Mouse (Mus musculus) hindbrain, embryonic 16.5 days (tissue): ENCODE results near the gene Gmds. TPM values are rescaled to one million over a fixed set of nuclear protein-coding genes. Genes with fewer than 3 reads are reported as not detected.
A peak's percentile ranks its signal among the peaks of the same experiment; 100 is the strongest.

Source experiments
- ATAC-seq: fragments of 200-750 bp; cut with Nextera tagmentation; 2 replicates; pipeline ENCODE4 v1.8.0; 2017; ENCODE audit warnings: moderate TSS enrichment, moderate library complexity
- H3K27ac ChIP-seq: fragments of 300-500 bp; sonication (generic); 2 replicates; pipeline ENCODE4 v1.5.1; 2014; ENCODE audit warnings: low read depth, mild to moderate bottlenecking, control low read depth, low read length, moderate library complexity
- H3K27me3 ChIP-seq: fragments of 300-500 bp; sonication (generic); replicated peaks from 2 replicates; pipeline ENCODE4 v1.6.1; 2014; ENCODE audit warnings: low read length; ENCODE audit not compliant: control insufficient read depth, insufficient read depth
- H3K36me3 ChIP-seq: fragments of 300-500 bp; sonication (generic); 2 replicates; pipeline ENCODE4 v1.6.1; 2014; ENCODE audit warnings: mild to moderate bottlenecking, low read length, moderate library complexity, mixed read lengths; ENCODE audit not compliant: control insufficient read depth, insufficient read depth
- H3K4me1 ChIP-seq: fragments of 300-500 bp; sonication (generic); 2 replicates; pipeline ENCODE4 v1.6.1; 2014; ENCODE audit warnings: low read depth, low read length; ENCODE audit not compliant: control insufficient read depth, insufficient read depth
- H3K4me2 ChIP-seq: fragments of 300-500 bp; sonication (generic); 2 replicates; pipeline ENCODE4 v1.6.1; 2014; ENCODE audit warnings: mild to moderate bottlenecking, low read length, control low read depth, moderate library complexity
- H3K4me3 ChIP-seq: fragments of 300-500 bp; sonication (generic); 2 replicates; pipeline ENCODE4 v1.5.1; 2014; ENCODE audit warnings: mild to moderate bottlenecking, low read length, control low read depth, moderate library complexity
- H3K9ac ChIP-seq: fragments of 300-500 bp; sonication (generic); 2 replicates; pipeline ENCODE4 v1.6.1; 2014; ENCODE audit warnings: low read depth, mild to moderate bottlenecking, control low read depth, low read length, moderate library complexity
- H3K9me3 ChIP-seq: fragments of 300-500 bp; sonication (generic); 2 replicates; pipeline ENCODE4 v1.6.1; 2014; ENCODE audit warnings: mild to moderate bottlenecking, low read length, moderate library complexity; ENCODE audit not compliant: control insufficient read depth
- WGBS: fragments of 180-500 bp; shearing (Covaris S2); extraction: QIAGEN DNeasy Blood & Tissue Kit; methylation state at CpG from one replicate; pipeline ENCODE4 v1.1.7; 2014; 5-methylcytosine and 5-hydroxymethylcytosine counted together
- polyA plus RNA-seq: library from polyadenylated mRNA; unstranded; fragments of >200 nt; fragmentation: Nextera tagmentation; extraction: Ambion mirVana; gene quantifications from 2 replicates; pipeline ENCODE4 v1.2.1, GENCODE M21; 2015

The Gmds gene
- polyA plus RNA-seq, result 37.4 and 38.2 TPM in 2 replicates

DNA sequence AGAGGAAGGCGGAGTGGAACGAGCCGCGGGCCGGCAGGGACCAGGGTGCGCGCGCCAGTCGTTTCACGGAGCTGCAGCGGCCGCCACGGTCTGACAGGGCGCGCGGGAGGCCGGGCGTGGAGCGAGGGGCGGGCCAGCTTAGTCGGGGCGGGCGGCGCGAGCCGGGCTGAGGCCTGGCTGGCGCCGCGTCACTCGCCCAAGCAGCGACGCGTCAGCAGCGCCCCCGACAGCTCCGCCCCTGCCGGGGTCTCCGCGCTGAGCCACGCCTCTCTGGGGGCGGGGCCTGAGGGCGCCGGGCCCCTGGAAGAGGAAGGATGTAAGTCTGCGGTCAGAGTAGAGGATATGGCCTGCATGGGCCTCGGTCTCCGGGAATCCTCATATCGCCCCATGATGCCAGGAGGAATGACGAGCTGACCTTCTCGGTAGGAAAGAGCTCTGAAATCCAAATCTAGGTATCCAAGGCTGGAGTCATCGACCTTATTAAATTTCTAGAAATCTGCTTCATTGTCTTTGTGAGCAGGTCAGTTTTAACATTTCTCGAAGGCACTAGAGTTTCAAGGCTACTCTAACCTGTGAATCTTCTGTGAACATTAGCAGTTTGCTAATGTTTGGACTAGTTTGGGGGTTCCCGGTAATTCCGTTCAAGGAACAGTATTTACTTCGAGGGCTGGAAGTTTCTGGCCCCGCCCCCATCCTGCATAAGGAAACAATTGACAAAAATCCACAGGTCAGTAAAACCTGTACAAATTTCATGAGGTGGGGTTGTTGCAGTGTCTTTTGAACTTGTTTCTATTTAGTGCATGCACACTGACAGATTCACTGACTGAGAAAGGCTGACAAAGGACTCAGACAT is at the start of gene Gmds:
Gmds (minus strand) TSS at position 228 of the 853 bp plus-strand sequence.
- Histone ChIP-seq H3K4me1 (peaks cover 6% of the 10 kb centered on the region), H3K27me3 (no peaks in the 10 kb centered on the region), H3K9me3 (peaks cover 3% of the 10 kb centered on the region; the same call in 1 of the 2 replicates), H3K27ac (peak within 1 kb of the TSS; percentile 83), H3K9ac (peak within 1 kb of the TSS; percentile 94), H3K4me2 (peak within 1 kb of the TSS; percentile 84), H3K4me3 (peak within 1 kb of the TSS; percentile 92), H3K36me3 (no peaks in the 10 kb centered on the region)
- ATAC-seq, result peak; percentile 100
- 5% methylated on average over 30 of the region's 55 CpGs for WGBS

DNA sequence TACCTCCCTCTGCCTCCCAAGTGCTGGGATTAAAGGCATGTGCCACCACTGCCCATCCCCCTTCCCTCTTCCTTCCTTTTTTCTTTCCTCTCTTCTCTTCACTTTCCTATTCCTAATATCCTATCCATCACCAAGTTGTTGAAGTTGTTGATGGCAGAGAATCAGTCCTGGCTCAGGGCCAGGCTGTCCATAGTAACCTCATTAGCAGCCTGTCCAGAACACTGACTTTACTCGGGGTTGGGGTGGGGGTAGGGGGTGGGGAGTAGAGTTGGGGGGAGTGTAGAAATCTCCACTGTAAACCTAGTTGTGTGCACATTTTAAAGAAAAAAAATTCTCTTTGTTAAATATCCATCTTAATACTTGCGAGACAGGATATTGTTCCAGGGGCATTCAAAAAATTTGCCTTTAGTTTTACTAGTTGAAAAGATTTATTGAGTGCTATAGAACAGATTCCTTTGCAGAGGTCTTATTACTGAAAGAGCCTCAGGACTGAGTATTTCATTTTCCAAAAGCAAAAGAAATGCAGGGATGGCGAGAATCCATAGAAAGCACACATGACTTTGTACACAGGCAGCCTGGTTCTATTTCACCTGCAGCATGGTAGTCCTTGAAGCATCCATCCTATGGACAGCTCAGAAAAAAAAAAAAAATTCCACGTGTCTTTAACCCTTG is 47.0 kb upstream of the Gmds start:
- H3K4me3 ChIP-seq, result no peak overlapping the region
- no peaks in the 10 kb centered on the region for H3K27me3 ChIP-seq
- WGBS, result 65% methylated on average over 4 of the region's 4 CpGs
- no peak for ATAC-seq
- H3K36me3 ChIP-seq, result no peaks in the 10 kb centered on the region
- H3K4me2 ChIP-seq, result no peak overlapping the region
- H3K9ac ChIP-seq, result no peak overlapping the region
- no peak overlapping the region for H3K27ac ChIP-seq
- H3K9me3 ChIP-seq, result no peaks in the 10 kb centered on the region
- no peaks in the 10 kb centered on the region for H3K4me1 ChIP-seq

DNA sequence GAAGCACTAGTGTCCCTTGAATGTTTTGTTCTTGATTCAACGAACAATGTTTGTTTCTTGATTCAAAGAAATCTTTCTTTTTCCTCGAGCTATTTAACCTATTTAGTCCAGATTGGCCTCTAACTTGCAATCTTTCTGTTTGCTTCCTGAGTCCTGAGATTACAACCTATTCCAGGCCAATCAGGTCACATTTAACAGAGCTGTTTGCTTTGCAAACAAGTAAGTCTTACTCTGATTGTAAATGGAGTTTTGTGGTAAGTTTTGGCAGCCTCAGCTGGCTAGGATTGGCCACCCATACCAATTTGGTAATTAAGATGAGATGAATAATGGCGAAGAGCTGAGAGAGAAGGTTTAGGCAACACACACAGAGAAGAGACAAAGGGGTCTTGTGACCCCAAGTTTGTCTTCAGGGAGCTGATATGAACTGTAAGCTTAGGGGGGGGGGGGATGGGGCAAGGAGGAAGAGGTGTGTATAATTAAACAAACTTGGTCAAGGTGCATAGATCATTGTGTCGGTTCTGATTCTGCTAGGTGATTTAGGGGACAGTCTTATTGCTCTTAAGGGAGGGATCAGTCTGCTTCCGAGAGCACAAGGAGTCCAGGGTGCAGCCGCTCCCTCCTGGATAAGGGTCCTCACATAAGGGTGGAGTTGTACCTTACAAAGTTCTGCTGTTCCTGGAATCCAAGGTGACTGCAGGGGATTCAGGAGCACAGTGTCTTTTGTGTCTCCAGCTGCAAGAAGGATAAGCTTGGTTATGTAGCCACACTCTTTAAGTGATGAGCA is 43.9 kb upstream of the Gmds start:
- Histone ChIP-seq H3K9ac (no peak overlapping the region), H3K4me3 (no peak overlapping the region), H3K36me3 (no peaks in the 10 kb centered on the region), H3K9me3 (no peaks in the 10 kb centered on the region), H3K4me2 (no peak overlapping the region), H3K27me3 (no peaks in the 10 kb centered on the region), H3K4me1 (no peaks in the 10 kb centered on the region), H3K27ac (no peak overlapping the region)
- no peak for ATAC-seq
- WGBS, result 81% methylated on average over 6 of the region's 6 CpGs

DNA sequence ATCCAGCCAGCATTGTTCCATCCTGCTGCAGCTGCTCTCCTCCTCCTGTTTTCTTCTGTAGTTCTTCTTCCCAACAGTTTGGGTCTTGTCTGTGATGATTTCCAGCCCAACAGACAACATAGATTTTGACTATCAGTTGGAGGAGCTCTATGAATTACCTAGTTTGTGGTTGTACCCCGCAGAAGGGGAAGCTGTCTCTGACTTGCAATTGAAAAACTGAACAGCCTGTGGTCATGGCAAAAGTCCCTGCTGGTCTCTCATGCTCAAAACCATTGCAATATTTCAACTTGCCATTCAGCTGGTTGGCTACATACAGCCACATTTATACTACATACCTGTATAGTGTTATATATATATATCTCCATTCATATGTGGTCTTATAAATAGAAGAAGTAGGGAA is 40.1 kb upstream of the Gmds start:
- 89% methylated on average over 1 of the region's 1 CpGs for WGBS
- no peak for ATAC-seq

DNA sequence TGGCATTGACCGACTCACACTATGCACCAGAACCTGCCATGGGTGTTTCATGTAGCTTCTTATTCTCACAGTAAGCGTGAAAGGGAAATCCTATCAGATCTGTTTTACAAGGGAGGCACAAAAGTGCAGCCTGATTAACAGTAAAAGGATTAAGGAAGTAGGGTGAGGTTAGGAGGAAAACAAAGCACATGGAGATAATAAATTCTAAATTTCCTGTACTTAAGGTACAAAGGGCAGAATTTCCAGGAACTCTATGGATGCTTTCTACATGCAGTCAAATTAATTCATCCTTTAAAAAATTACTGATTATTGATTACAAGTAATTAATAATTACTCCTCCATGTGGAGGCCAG is 34.0 kb upstream of the Gmds start:
- Histone ChIP-seq H3K4me3 (no peak overlapping the region), H3K36me3 (no peaks in the 10 kb centered on the region), H3K9ac (no peak overlapping the region), H3K4me2 (no peak overlapping the region), H3K27me3 (no peaks in the 10 kb centered on the region), H3K9me3 (0 out of 2 replicates have a peak, but pooled peaks cover 3% of the 10 kb centered on the region), H3K27ac (no peak overlapping the region), H3K4me1 (no peaks in the 10 kb centered on the region)
- no peak for ATAC-seq
- 85% methylated on average over 2 of the region's 2 CpGs for WGBS

More for the DNA sequence above, 40.1 kb upstream of the Gmds start:
- Histone ChIP-seq H3K36me3 (no peaks in the 10 kb centered on the region), H3K27me3 (no peaks in the 10 kb centered on the region), H3K4me2 (no peak overlapping the region), H3K4me1 (no peaks in the 10 kb centered on the region), H3K27ac (no peak overlapping the region), H3K9ac (no peak overlapping the region), H3K4me3 (no peak overlapping the region), H3K9me3 (0 out of 2 replicates have a peak, but pooled peaks cover 3% of the 10 kb centered on the region)

DNA sequence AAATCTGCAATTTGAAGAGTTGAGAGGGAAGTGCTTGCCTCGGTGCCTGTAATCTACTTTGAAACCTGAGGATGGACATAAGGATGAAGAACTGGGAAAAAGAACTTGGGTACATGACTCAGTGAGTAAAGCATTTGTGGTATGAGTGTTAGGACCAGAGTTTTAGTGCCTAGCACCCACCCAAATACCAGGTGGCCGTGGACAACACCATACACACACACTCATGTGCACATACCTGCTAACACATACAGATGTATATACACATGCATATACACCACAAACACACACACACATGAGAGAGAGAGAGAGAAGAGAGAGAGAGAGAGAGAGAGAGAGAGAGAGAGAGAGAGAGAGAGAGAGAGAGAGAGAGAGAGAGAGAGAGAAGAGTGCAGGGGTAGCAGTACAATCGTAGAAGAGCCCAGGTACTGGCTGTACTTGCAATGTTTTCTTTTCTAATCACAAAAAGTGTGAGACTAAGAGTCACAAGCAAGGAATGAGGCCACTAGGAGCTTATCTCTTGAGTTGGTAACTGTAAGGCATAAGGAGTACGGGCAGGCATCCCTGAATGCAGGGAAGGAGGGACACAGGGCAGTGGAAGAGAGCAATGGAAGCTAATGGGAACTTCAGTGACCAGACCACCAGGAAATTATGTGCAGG is 33.5 kb upstream of the Gmds start:
- no peak overlapping the region for H3K4me2 ChIP-seq
- 85% methylated on average over 4 of the region's 4 CpGs for WGBS
- 0 out of 2 replicates have a peak, but pooled peaks cover 3% of the 10 kb centered on the region for H3K9me3 ChIP-seq
- H3K4me1 ChIP-seq, result no peaks in the 10 kb centered on the region
- no peak for ATAC-seq
- no peaks in the 10 kb centered on the region for H3K36me3 ChIP-seq
- H3K27me3 ChIP-seq, result no peaks in the 10 kb centered on the region
- H3K9ac ChIP-seq, result no peak overlapping the region
- no peak overlapping the region for H3K27ac ChIP-seq
- H3K4me3 ChIP-seq, result no peak overlapping the region

DNA sequence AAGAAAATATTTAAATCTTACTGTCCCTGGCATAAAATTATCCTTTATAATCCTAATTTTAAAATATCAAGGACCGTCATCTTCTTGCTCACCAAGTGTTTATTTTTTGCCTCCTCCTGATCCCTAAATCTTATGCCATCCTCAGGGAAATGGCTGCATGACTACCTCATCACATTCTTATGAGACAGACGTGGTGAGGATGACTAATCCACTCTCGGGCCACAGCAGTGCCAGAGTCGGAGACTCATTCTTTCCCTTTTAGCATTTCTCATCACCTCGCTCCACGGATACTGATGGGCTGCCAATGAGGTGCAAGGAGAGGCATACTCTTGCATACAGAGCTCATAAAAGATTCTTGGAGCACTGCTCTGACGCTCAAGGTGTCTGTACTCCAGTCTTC is 32.2 kb upstream of the Gmds start:
- no peaks in the 10 kb centered on the region for H3K4me1 ChIP-seq
- no peaks in the 10 kb centered on the region for H3K9me3 ChIP-seq
- 86% methylated on average over 7 of the region's 7 CpGs for WGBS
- no peak overlapping the region for H3K4me2 ChIP-seq
- no peaks in the 10 kb centered on the region for H3K27me3 ChIP-seq
- H3K27ac ChIP-seq, result no peak overlapping the region
- no peak for ATAC-seq
- no peak overlapping the region for H3K9ac ChIP-seq
- H3K36me3 ChIP-seq, result no peaks in the 10 kb centered on the region
- H3K4me3 ChIP-seq, result no peak overlapping the region

DNA sequence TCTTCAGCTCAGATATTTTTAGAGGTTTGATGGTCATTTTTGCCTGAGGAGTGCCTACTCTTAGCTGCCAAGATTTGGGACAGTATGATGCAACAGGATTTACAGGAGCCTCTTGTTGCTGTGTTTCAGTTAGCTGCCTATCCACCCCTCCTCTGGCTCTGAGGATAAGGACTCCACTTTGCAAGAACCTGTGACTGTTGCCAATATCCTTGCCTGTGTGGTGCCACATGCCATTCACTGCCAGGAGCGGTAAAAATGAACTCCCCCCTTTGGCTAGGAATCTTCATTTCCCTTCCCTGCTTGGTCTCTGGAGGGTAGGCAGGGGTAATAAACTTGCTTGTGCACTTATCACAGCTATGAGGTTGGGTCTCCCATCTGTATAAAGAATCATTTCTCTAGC is 31.6 kb upstream of the Gmds start:
- 78% methylated on average over 1 of the region's 1 CpGs for WGBS
- Histone ChIP-seq H3K9ac (no peak overlapping the region), H3K4me3 (no peak overlapping the region), H3K36me3 (no peaks in the 10 kb centered on the region), H3K4me1 (no peaks in the 10 kb centered on the region), H3K9me3 (no peaks in the 10 kb centered on the region), H3K27ac (no peak overlapping the region), H3K4me2 (no peak overlapping the region), H3K27me3 (no peaks in the 10 kb centered on the region)
- ATAC-seq, result no peak
